Mouse (Mus musculus) monocyte, adult 2 months (primary cell): ENCODE data around the gene Unc93b1.

Source experiments
- DNase-seq, 2 experiments: peaks; one replicate each; pipeline ENCODE4 v3.0.0; 2022; ENCODE audit warnings: low spot score in 2 of 2, low read depth in 1 of 2

The Unc93b1 gene

GRCm38 (mm10) chr19:3935032-3935895 is at the start of gene Unc93b1:
Unc93b1 (plus strand) TSS chr19:3935186.
- DNase-seq: peak; percentile 64 to 67

- DNase-seq: no peak
Observed at GRCm38 (mm10) chr19:3889096-3889495, 45.9 kb upstream of the Unc93b1 start.

- DNase-seq: no peak
Observed at GRCm38 (mm10) chr19:3890181-3890580, 44.8 kb upstream of the Unc93b1 start.

GRCm38 (mm10) chr19:3893545-3894116 is 41.4 kb upstream of the Unc93b1 start:
- DNase-seq: no peak

GRCm38 (mm10) chr19:3894294-3894693 is 40.7 kb upstream of the Unc93b1 start:
- no peak for DNase-seq

GRCm38 (mm10) chr19:3895171-3895631 is 39.8 kb upstream of the Unc93b1 start:
- no peak for DNase-seq

GRCm38 (mm10) chr19:3896208-3896607 is 38.8 kb upstream of the Unc93b1 start:
- no peak for DNase-seq

- DNase-seq: no peak
Observed at GRCm38 (mm10) chr19:3897557-3897956, 37.4 kb upstream of the Unc93b1 start.

- DNase-seq: no peak
Observed at GRCm38 (mm10) chr19:3898952-3899351, 36.0 kb upstream of the Unc93b1 start.

- DNase-seq: no peak
Observed at GRCm38 (mm10) chr19:3899618-3900017, 35.4 kb upstream of the Unc93b1 start.

- no peak for DNase-seq
Observed at GRCm38 (mm10) chr19:3902966-3903365, 32.0 kb upstream of the Unc93b1 start.

- no peak for DNase-seq
Observed at GRCm38 (mm10) chr19:3903648-3904362, 31.2 kb upstream of the Unc93b1 start.

GRCm38 (mm10) chr19:3904363-3904675 is 30.7 kb upstream of the Unc93b1 start:
- no peak for DNase-seq

GRCm38 (mm10) chr19:3905261-3905969 is 29.6 kb upstream of the Unc93b1 start:
- peak in 1 of 2 experiments; percentile 57 for DNase-seq

GRCm38 (mm10) chr19:3906326-3906725 is 28.7 kb upstream of the Unc93b1 start:
- no peak for DNase-seq

- peak in 1 of 2 experiments; percentile 62 for DNase-seq
Observed at GRCm38 (mm10) chr19:3906795-3907786, 27.9 kb upstream of the Unc93b1 start, which contains the start of gene Tcirg1. Tcirg1 (minus strand) TSS chr19:3907133.

GRCm38 (mm10) chr19:3907876-3908660 is 26.9 kb upstream of the Unc93b1 start:
- DNase-seq: peak in 1 of 2 experiments; percentile 37

- DNase-seq: no peak
Observed at GRCm38 (mm10) chr19:3910206-3910605, 24.8 kb upstream of the Unc93b1 start.
